Mouse (Mus musculus): Measurements from ENCODE around the gene Kcnh4. TPM values are rescaled to one million over a fixed set of nuclear protein-coding genes. Genes with fewer than 3 reads are reported as not detected.

Kcnh4 gene
- polyA plus RNA-seq, 1 experiment = not detected

DNA sequence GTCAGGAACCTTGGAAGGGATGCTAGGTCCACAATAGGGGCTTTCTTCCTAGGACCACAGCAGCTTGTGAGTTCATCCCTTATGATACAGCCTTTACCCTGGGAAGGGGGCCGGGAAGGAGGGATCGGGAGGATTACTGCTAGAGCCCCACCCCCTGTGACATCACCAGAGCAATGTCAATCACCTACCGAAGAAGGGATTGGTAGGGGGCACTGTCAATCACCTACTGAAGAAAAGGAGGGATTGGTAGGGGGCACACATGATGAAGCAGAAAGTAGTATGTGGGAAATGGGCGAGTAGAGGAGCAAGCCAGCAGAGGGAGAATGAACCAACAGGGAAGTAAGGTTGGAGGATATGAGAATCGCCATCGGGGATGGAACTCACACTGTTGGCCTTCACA, 3.3 kb downstream of the Kcnh4 start:
- H3K9me3 ChIP-seq (ENCODE audit: control insufficient read depth, low read length) = peaks cover 4% of the 10 kb centered on the region; the same call in 1 of the 2 replicates
- no peaks in the 10 kb centered on the region for H3K36me3 ChIP-seq (ENCODE audit: control insufficient read depth)
- H3K4me1 ChIP-seq (ENCODE audit: control insufficient read depth) = peaks cover 17% of the 10 kb centered on the region
- H3K27me3 ChIP-seq (ENCODE audit: control insufficient read depth) = peaks cover 82% of the 10 kb centered on the region
- H3K4me3 ChIP-seq (replicated peaks) = no peak overlapping the region
- TF ChIP-seq TAL1 (IDR thresholded peaks at IDR 0.05; ENCODE audit: low read length) (no peak), GATA1 (IDR thresholded peaks at IDR 0.05; ENCODE audit: low read length) (no peak)

DNA sequence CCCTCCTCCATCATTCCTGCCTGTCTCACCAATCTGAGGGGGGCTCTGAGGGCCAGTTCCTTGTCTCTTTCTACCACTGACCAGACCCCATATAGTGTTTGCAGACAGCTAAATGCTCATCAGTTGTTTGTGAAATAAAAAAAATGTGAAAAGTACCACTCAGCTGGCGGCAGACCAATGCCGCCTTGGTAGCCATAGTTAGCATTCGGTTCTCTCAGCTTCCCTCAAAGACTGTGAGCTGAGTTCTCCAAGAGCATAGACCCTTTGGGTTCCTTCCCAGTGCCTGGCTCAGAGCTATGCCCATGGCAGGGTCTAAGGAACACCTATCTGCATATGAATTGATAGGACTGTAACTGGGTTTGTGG, 5.1 kb downstream of the Kcnh4 start:
- Histone ChIP-seq H3K9me3 (ENCODE audit: control insufficient read depth, low read length) (peaks cover 4% of the 10 kb centered on the region; the same call in 1 of the 2 replicates), H3K36me3 (ENCODE audit: control insufficient read depth) (no peaks in the 10 kb centered on the region), H3K27me3 (ENCODE audit: control insufficient read depth) (peaks cover 73% of the 10 kb centered on the region), H3K4me3 (replicated peaks) (no peak overlapping the region), H3K4me1 (ENCODE audit: control insufficient read depth) (peaks cover 8% of the 10 kb centered on the region)
- TF ChIP-seq TAL1 (IDR thresholded peaks at IDR 0.05; ENCODE audit: low read length) (no peak), GATA1 (IDR thresholded peaks at IDR 0.05; ENCODE audit: low read length) (no peak)

DNA sequence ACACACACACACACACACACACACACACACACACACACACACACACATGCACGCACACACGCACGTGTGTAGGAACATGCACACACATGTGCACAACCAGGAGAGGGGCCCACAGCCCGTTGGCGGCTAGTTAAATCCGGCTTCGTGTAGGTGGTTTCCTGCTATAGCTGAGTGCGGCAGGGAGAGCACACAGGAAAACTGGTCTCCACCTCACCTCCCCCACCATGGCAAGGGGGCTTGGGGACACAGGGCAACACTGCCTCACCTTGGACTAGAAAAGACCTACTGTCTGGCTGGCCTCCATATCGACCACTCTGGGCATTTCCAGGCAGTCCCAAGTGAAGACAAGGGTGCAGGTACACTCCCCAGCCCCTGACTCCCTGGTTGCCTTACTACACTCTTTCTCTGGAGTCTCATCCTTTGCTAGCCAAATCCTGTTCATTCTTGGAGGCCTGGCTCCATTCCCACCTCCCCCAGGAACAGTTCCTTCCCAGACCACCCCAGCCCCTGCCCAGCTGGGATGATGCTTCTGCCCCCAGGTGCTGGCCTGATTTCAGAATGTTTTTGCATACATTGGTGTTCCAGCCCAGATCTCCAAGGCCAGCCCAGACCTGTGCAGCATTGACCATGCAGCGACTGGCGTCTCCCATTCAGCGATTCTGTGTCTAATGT, 5.6 kb downstream of the Kcnh4 start:
- TF ChIP-seq TAL1 (IDR thresholded peaks at IDR 0.05; ENCODE audit: low read length) (no peak), GATA1 (IDR thresholded peaks at IDR 0.05; ENCODE audit: low read length) (no peak)
- Histone ChIP-seq H3K4me1 (ENCODE audit: control insufficient read depth) (peaks cover 7% of the 10 kb centered on the region), H3K27me3 (ENCODE audit: control insufficient read depth) (peaks cover 73% of the 10 kb centered on the region), H3K36me3 (ENCODE audit: control insufficient read depth) (no peaks in the 10 kb centered on the region), H3K9me3 (ENCODE audit: control insufficient read depth, low read length) (peaks cover under 1% of the 10 kb centered on the region; the same call in 1 of the 2 replicates), H3K4me3 (replicated peaks) (no peak overlapping the region)

DNA sequence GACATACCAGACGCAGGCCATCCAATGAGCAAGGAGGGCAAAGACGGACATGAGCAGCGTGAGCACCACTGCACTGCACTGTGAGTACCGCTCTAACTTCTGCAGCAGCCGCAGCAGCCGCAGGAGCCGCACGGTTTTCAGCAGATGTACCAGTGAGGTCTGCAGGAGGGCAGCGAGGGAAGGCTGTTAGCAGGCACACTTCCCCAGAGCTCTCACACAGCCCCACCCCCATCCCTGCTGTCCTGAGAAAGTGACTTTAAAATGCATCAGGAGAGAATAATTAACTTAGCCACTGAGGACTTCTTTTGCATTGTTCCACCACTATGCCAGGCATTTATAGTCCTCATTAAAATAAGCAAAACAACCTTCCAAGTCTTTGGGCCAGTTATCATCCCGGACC, 7.4 kb downstream of the Kcnh4 start:
- Histone ChIP-seq H3K4me1 (ENCODE audit: control insufficient read depth) (peaks cover 8% of the 10 kb centered on the region), H3K4me3 (replicated peaks) (no peak overlapping the region), H3K27me3 (ENCODE audit: control insufficient read depth) (peaks cover 65% of the 10 kb centered on the region), H3K9me3 (ENCODE audit: control insufficient read depth, low read length) (no peaks in the 10 kb centered on the region; the same call in 1 of the 2 replicates), H3K36me3 (ENCODE audit: control insufficient read depth) (no peaks in the 10 kb centered on the region)
- no peak for TF ChIP-seq TAL1 (IDR thresholded peaks at IDR 0.05; ENCODE audit: low read length)
- TF ChIP-seq GATA1 (IDR thresholded peaks at IDR 0.05; ENCODE audit: low read length) = no peak

DNA sequence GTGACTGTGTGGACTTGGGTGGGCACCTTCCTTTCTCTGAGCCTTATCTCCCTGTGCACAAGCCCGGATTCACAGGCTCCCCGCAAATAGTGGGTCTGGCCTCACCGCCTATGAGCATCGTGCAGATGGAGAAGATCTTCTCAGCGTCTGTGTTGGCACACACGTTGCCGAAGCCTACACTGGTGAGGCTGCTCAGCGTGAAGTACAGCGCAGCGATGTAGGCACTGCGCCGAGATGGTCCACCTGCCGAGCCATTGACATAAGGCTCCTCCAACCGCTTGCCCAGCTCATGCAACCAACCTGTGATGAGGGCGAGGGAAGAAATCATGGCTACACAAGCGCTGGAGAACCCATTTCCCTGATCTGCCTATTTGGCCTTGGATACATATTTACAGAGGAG, 9.6 kb downstream of the Kcnh4 start:
- TF ChIP-seq TAL1 (IDR thresholded peaks at IDR 0.05; ENCODE audit: low read length) = no peak
- TF ChIP-seq GATA1 (IDR thresholded peaks at IDR 0.05; ENCODE audit: low read length) = no peak
- H3K4me3 ChIP-seq (replicated peaks) = no peak overlapping the region
- H3K36me3 ChIP-seq (ENCODE audit: control insufficient read depth) = no peaks in the 10 kb centered on the region
- peaks cover 11% of the 10 kb centered on the region for H3K4me1 ChIP-seq (ENCODE audit: control insufficient read depth)
- no peaks in the 10 kb centered on the region; the same call in 1 of the 2 replicates for H3K9me3 ChIP-seq (ENCODE audit: control insufficient read depth, low read length)
- peaks cover 50% of the 10 kb centered on the region for H3K27me3 ChIP-seq (ENCODE audit: control insufficient read depth)

DNA sequence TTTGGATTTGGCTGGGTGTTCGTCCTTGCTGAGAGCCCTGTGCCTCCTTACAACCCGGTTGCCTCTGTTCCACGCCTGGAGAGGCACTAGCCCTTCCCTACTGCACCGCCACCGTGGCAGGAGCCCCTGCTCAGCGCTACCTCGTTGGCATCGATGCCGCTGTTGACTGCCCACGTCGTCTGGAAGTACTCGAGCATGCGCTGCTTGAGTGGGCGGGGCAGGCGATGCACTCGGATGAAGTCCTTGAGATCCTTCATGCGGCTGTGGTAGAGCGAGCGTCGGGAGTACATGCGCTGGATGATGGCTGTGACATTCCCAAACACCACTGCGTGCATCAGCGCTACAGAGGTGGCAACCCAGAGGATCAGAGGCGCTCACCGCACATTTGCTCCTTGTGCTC, 10.3 kb downstream of the Kcnh4 start:
- H3K9me3 ChIP-seq (ENCODE audit: control insufficient read depth, low read length) = no peaks in the 10 kb centered on the region; the same call in 1 of the 2 replicates
- no peak overlapping the region for H3K4me3 ChIP-seq (replicated peaks)
- H3K36me3 ChIP-seq (ENCODE audit: control insufficient read depth) = no peaks in the 10 kb centered on the region
- H3K4me1 ChIP-seq (ENCODE audit: control insufficient read depth) = peaks cover 11% of the 10 kb centered on the region
- no peak for TF ChIP-seq GATA1 (IDR thresholded peaks at IDR 0.05; ENCODE audit: low read length)
- TF ChIP-seq TAL1 (IDR thresholded peaks at IDR 0.05; ENCODE audit: low read length) = no peak
- H3K27me3 ChIP-seq (ENCODE audit: control insufficient read depth) = peaks cover 45% of the 10 kb centered on the region

DNA sequence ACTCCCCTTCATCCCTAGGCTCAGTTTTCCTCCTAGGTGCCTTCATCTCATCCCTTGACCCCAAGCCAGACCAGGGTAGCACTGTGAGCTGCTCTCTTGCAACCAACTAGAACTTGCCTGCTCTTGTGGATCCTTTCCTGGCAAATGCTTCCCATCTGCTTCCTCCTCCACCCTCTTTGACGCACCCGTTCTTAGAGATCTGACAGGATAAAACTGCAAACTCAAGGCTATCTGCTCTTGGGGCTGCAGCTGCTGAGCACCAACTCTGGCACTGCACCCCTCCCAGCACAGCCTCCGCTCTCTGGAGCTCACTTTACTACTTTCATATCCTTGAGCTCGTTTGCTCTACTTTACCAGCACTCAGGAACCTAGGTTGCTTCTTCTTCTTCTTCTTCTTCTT, 11.1 kb downstream of the Kcnh4 start:
- H3K9me3 ChIP-seq (ENCODE audit: control insufficient read depth, low read length) = no peaks in the 10 kb centered on the region; the same call in 1 of the 2 replicates
- H3K27me3 ChIP-seq (ENCODE audit: control insufficient read depth) = peaks cover 37% of the 10 kb centered on the region
- TF ChIP-seq GATA1 (IDR thresholded peaks at IDR 0.05; ENCODE audit: low read length) (no peak), TAL1 (IDR thresholded peaks at IDR 0.05; ENCODE audit: low read length) (no peak)
- H3K4me1 ChIP-seq (ENCODE audit: control insufficient read depth) = peaks cover 11% of the 10 kb centered on the region
- H3K36me3 ChIP-seq (ENCODE audit: control insufficient read depth) = no peaks in the 10 kb centered on the region
- no peak overlapping the region for H3K4me3 ChIP-seq (replicated peaks)

DNA sequence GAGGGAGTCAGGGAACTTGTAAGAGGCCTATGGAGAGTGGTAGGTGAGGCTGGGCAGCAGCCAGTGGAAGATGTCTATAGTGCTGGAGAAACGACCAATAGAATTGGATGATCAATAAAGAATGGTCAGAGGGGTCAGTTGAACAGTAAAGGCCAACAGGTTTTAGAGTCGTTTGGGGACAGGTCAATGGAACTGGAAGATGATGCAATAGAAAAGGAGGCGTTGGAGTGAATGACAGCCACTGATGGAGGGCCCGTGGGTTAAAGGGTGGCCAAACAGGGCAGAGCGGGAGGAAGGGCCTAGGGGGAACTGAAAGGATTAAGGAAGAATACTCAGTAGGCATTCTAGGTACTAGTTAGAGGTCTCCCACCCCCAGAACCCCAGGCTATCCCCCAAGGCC, 12.6 kb downstream of the Kcnh4 start:
- Histone ChIP-seq H3K4me1 (ENCODE audit: control insufficient read depth) (peaks cover 16% of the 10 kb centered on the region), H3K4me3 (replicated peaks) (no peak overlapping the region), H3K36me3 (ENCODE audit: control insufficient read depth) (no peaks in the 10 kb centered on the region), H3K27me3 (ENCODE audit: control insufficient read depth) (peaks cover 29% of the 10 kb centered on the region), H3K9me3 (ENCODE audit: control insufficient read depth, low read length) (no peaks in the 10 kb centered on the region; the same call in 1 of the 2 replicates)
- TF ChIP-seq TAL1 (IDR thresholded peaks at IDR 0.05; ENCODE audit: low read length) = no peak
- no peak for TF ChIP-seq GATA1 (IDR thresholded peaks at IDR 0.05; ENCODE audit: low read length)

DNA sequence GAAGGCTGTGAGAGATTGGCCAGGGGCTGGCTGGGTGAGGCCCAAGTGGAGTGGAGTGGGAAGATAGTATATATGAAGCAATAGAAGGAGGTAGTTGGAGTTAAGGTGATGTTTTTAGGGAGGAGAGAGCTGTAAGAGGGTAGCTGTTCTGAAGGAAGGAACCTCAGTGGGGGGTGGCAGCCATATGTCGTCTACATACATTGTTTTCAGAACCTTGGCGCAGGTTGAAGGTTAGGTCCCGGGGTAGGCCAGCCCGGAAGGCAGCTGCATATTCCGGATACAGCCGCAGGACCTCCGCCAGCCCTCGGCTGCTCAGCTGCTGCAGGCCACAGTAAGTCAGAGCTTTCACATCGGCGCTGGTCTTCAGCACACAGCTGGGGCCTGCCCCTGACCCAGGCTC, 13.2 kb downstream of the Kcnh4 start:
- peaks cover 27% of the 10 kb centered on the region for H3K27me3 ChIP-seq (ENCODE audit: control insufficient read depth)
- TF ChIP-seq TAL1 (IDR thresholded peaks at IDR 0.05; ENCODE audit: low read length) (no peak), GATA1 (IDR thresholded peaks at IDR 0.05; ENCODE audit: low read length) (no peak)
- no peaks in the 10 kb centered on the region; the same call in 1 of the 2 replicates for H3K9me3 ChIP-seq (ENCODE audit: control insufficient read depth, low read length)
- no peaks in the 10 kb centered on the region for H3K36me3 ChIP-seq (ENCODE audit: control insufficient read depth)
- H3K4me3 ChIP-seq (replicated peaks) = no peak overlapping the region
- H3K4me1 ChIP-seq (ENCODE audit: control insufficient read depth) = peaks cover 16% of the 10 kb centered on the region
